Mouse (Mus musculus) lung, embryonic 15.5 days (tissue): ENCODE measurements around the gene Tbc1d9b. TPM values are rescaled to one million over a fixed set of nuclear protein-coding genes. Genes with fewer than 3 reads are reported as not detected.

Source experiments
- ATAC-seq: fragments of 200-750 bp; cut with Nextera tagmentation; 2 replicates; pipeline ENCODE4 v1.8.0; 2017; ENCODE audit warnings: moderate number of reproducible peaks, borderline replicate concordance; ENCODE audit not compliant: low FRiP score, low TSS enrichment; ENCODE audit errors: extremely low read depth
- H3K27ac ChIP-seq: fragments of 300-500 bp; sonication (generic); 2 replicates; pipeline ENCODE4 v1.5.1; 2015; ENCODE audit warnings: moderate library complexity, mild to moderate bottlenecking, inconsistent platforms
- H3K27me3 ChIP-seq: fragments of 300-500 bp; sonication (generic); 2 replicates; pipeline ENCODE4 v1.6.1; 2015; ENCODE audit warnings: inconsistent platforms
- H3K36me3 ChIP-seq: fragments of 300-500 bp; sonication (generic); 2 replicates; pipeline ENCODE4 v1.6.1; 2015; ENCODE audit warnings: inconsistent platforms
- H3K4me1 ChIP-seq: fragments of 300-500 bp; sonication (generic); 2 replicates; pipeline ENCODE4 v1.6.1; 2015; ENCODE audit warnings: inconsistent platforms
- H3K4me2 ChIP-seq: fragments of 300-500 bp; sonication (generic); 2 replicates; pipeline ENCODE4 v1.6.1; 2015; ENCODE audit warnings: inconsistent platforms, mild to moderate bottlenecking, moderate library complexity
- H3K4me3 ChIP-seq: fragments of 300-500 bp; sonication (generic); 2 replicates; pipeline ENCODE4 v1.5.1; 2015; ENCODE audit warnings: mild to moderate bottlenecking, inconsistent platforms
- H3K9ac ChIP-seq: fragments of 300-500 bp; sonication (generic); 2 replicates; pipeline ENCODE4 v1.6.1; 2015; ENCODE audit warnings: inconsistent platforms
- H3K9me3 ChIP-seq: fragments of 300-500 bp; sonication (generic); 2 replicates; pipeline ENCODE4 v1.6.1; 2016; ENCODE audit warnings: inconsistent platforms
- WGBS: fragments of 180-500 bp; shearing (Covaris S2); methylation state at CpG from one replicate; pipeline ENCODE4 v1.1.7; 2015; 5-methylcytosine and 5-hydroxymethylcytosine counted together
- polyA plus RNA-seq: library from polyadenylated mRNA; unstranded; fragments of >200 nt; fragmentation: Nextera tagmentation; extraction: Ambion mirVana; gene quantifications from 2 replicates; pipeline ENCODE4 v1.2.1, GENCODE M21; 2015

Gene Tbc1d9b
- polyA plus RNA-seq, 1 experiment from 2014 or later = 46.5 TPM

DNA sequence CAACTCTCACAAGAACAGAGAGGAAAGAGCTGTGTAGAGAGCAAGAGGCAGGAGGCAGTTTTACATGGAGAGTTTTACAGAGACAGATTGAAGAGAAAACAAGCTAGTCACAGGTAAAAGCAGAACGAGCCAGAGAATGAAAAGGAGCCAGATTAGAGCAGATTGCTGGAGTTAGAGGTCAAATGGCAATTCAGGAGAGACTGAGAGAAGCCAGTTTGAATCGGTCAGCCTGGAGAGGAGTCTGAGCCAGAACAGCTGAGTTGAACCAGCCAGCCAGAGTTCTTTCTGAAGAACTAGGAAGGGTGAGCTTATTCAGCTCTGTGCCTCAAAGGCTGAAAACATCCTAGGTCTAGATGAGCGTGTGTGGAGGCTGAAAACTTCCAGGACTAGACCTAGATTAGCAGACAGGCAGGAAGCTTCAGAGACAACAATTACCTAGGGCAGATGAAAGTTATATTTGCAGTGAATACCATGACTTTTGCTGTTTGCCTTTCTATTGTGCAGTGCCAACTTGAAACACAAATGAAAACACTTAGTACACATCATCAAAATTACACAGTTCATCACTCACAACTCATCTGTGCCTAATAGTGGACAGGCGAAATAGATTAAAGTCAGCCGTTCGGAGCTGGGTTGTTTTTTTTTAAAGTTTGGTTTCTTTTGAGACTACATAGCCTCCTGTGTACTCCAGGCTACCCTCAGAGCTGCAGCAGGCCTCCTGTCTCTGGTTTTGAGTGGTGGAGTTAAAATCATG, 49.5 kb downstream of the Tbc1d9b start:
- H3K27ac ChIP-seq = no peak overlapping the region
- no peak overlapping the region for H3K9ac ChIP-seq
- no peak for ATAC-seq
- H3K27me3 ChIP-seq = no peaks in the 10 kb centered on the region
- no peak overlapping the region for H3K4me3 ChIP-seq
- 0 out of 2 replicates have a peak, but pooled peaks cover 4% of the 10 kb centered on the region for H3K36me3 ChIP-seq
- H3K4me2 ChIP-seq = no peak overlapping the region
- peaks cover 6% of the 10 kb centered on the region for H3K4me1 ChIP-seq
- 64% methylated on average over 6 of the region's 6 CpGs for WGBS
- H3K9me3 ChIP-seq = no peaks in the 10 kb centered on the region

DNA sequence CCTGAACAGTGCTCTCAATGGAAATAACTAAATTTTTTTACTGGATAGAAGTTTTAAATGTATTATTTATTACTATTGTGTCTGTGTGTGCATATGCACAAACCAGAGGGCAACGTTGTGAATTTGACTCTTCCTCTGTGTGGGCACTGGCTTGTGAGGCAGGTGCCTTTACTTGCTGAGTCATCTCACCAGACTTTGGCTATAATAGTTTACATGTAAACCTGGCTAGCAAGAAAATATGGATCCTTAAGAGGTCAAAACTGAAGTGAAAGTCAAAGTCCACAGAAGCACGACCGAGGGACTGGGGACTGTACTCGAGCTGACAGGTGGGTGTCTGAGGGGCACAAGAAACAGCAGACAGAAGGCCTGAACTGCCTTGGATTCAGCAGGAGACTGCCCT, 51.5 kb downstream of the Tbc1d9b start:
- Histone ChIP-seq H3K4me3 (no peak overlapping the region), H3K4me2 (no peak overlapping the region), H3K27ac (no peak overlapping the region), H3K9ac (no peak overlapping the region), H3K4me1 (no peaks in the 10 kb centered on the region), H3K36me3 (0 out of 2 replicates have a peak, but pooled peaks cover 4% of the 10 kb centered on the region), H3K9me3 (no peaks in the 10 kb centered on the region), H3K27me3 (no peaks in the 10 kb centered on the region)
- 81% methylated on average over 4 of the region's 4 CpGs for WGBS
- no peak for ATAC-seq

DNA sequence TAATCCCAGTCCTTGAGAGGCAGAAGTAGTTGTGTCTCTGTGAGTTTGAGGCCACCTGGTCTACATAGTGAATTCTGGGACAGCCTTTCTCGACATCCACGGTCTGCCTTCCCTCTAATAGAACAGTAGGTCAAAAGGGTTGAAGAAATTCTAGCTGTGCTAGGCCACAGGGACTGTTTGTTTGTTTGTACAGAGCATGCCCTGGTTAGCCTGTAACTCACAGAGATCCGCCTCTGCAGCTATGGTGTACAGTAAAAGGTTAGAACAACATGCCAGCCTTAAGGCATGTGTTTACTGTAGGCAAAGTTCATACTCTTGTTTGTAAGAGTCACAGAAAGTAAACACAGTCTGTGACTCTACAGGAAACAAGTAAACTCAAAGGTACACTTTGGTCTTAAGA, 53.6 kb downstream of the Tbc1d9b start:
- no peak overlapping the region for H3K4me3 ChIP-seq
- WGBS = 65% methylated on average over 3 of the region's 3 CpGs
- no peaks in the 10 kb centered on the region for H3K27me3 ChIP-seq
- no peaks in the 10 kb centered on the region for H3K9me3 ChIP-seq
- no peaks in the 10 kb centered on the region for H3K36me3 ChIP-seq
- H3K4me1 ChIP-seq = no peaks in the 10 kb centered on the region
- no peak overlapping the region for H3K4me2 ChIP-seq
- H3K27ac ChIP-seq = no peak overlapping the region
- H3K9ac ChIP-seq = no peak overlapping the region
- ATAC-seq = no peak

DNA sequence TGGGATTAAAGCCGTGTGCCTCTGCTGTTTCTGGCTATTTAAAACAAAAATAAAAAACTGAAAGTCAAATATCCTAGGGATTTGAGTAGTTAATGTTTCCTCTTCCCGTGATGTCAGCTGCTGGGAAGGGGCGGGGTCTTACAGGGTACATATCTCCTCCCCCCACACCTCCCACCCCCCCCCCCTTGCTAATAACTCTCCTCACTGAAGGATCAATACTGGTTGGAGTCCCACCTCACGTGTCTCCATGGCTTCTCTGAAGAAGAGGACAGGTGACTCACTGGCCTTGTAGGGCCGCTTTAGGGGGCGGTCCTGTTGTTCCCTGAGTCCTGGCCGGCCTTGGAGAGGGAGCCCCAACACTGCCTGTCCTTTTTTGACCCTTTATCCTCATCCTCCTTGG, 57.5 kb downstream of the Tbc1d9b start:
- Histone ChIP-seq H3K9me3 (no peaks in the 10 kb centered on the region), H3K4me2 (no peak overlapping the region), H3K36me3 (no peaks in the 10 kb centered on the region), H3K27ac (no peak overlapping the region), H3K9ac (no peak overlapping the region), H3K4me1 (no peaks in the 10 kb centered on the region), H3K4me3 (no peak overlapping the region), H3K27me3 (no peaks in the 10 kb centered on the region)
- ATAC-seq = no peak
- WGBS = 62% methylated on average over 7 of the region's 7 CpGs

DNA sequence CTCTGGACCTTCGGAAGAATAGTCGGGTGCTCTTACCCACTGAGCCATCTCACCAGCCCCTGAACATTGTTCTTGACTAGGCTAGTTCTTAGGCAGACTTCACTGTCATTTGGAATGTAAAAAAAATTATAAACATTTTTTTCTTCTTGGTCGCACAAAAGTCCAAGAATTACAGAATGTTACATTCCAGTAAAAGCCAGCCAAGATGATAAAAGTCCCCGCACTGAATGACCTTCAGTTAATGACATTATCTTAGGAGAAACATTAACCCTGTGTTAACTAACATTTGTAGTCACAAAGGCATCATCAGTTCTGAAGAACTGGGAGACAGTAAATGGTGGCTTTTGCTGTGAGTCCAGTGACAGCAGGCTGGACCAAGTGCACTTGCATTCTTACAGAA, 59.2 kb downstream of the Tbc1d9b start:
- 64% methylated on average over 4 of the region's 4 CpGs for WGBS
- Histone ChIP-seq H3K4me1 (no peaks in the 10 kb centered on the region), H3K36me3 (no peaks in the 10 kb centered on the region), H3K27me3 (no peaks in the 10 kb centered on the region), H3K4me3 (no peak overlapping the region), H3K27ac (no peak overlapping the region), H3K9me3 (no peaks in the 10 kb centered on the region), H3K4me2 (no peak overlapping the region), H3K9ac (no peak overlapping the region)
- ATAC-seq = no peak

DNA sequence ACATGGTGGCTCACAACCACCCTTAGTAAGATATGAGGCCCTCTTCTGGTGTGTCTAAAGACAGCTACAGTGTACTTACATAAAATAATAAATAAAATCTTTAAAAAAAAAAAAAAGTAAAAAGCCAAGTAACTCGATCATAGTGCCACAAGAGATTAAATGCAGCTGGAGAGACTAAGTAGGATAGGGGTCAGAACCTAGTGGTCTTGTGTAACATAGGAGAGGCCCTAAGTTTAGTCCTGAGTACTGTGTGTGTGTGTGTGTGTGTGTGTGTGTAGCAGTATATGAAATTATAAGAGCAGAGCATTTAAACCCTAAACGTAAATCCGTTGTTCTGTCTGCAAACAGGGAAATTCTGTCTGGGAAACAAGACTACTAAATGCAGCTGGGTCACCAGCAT, 61.1 kb downstream of the Tbc1d9b start:
- WGBS = 70% methylated on average over 3 of the region's 3 CpGs
- ATAC-seq = no peak
- Histone ChIP-seq H3K9me3 (no peaks in the 10 kb centered on the region), H3K4me1 (no peaks in the 10 kb centered on the region), H3K27ac (no peak overlapping the region), H3K36me3 (peaks cover 2% of the 10 kb centered on the region; the same call in 1 of the 2 replicates), H3K4me3 (no peak overlapping the region), H3K27me3 (no peaks in the 10 kb centered on the region), H3K4me2 (no peak overlapping the region), H3K9ac (no peak overlapping the region)

DNA sequence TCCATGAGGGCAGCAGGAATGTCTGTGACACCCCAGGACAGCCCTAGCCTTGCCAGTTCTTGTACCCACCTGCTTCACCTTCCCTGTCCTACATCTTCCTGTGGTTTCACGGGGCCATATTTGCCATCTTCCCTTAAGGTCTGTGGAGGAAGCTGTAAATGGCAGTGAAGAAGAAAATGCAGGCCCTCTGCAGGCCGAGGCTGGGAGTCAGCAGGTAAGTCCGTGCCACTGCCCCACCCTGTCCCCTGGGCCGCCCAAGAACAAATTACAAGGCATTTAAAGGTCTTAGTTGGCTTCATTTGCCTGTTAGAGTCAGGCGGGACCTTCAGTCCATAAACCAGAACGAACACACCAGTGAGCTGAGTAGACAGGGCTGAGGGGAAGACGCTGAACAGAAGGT, 62.9 kb downstream of the Tbc1d9b start:
- H3K27me3 ChIP-seq = no peaks in the 10 kb centered on the region
- no peak overlapping the region for H3K9ac ChIP-seq
- WGBS = 77% methylated on average over 7 of the region's 7 CpGs
- H3K4me1 ChIP-seq = no peaks in the 10 kb centered on the region
- no peak for ATAC-seq
- no peak overlapping the region for H3K27ac ChIP-seq
- H3K4me2 ChIP-seq = no peak overlapping the region
- H3K36me3 ChIP-seq = peaks cover 16% of the 10 kb centered on the region
- no peak overlapping the region for H3K4me3 ChIP-seq
- no peaks in the 10 kb centered on the region for H3K9me3 ChIP-seq

DNA sequence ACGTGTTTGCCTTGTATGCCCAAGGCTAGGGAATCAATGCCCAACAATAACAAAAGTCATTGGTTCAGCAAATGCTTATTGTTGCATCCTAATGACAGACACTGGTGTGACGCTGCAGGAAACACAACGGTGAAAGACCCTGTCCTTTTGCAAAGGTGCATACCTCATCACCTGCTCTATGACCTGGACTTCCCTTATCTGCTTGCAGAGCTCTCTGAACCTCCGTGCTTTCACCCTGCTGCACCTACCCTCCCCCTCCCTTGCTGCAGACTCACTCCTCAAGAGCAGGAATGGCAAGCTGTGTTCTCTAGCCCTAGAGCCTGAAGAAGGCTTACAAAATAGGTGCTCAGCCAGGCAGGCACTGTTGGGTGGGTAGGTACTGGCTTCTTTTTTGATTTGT, 63.6 kb downstream of the Tbc1d9b start:
- 56% methylated on average over 4 of the region's 4 CpGs for WGBS
- ATAC-seq = no peak
- H3K4me2 ChIP-seq = no peak overlapping the region
- H3K4me1 ChIP-seq = no peaks in the 10 kb centered on the region
- H3K36me3 ChIP-seq = peaks cover 23% of the 10 kb centered on the region
- no peaks in the 10 kb centered on the region for H3K9me3 ChIP-seq
- no peaks in the 10 kb centered on the region for H3K27me3 ChIP-seq
- no peak overlapping the region for H3K4me3 ChIP-seq
- no peak overlapping the region for H3K9ac ChIP-seq
- H3K27ac ChIP-seq = no peak overlapping the region

DNA sequence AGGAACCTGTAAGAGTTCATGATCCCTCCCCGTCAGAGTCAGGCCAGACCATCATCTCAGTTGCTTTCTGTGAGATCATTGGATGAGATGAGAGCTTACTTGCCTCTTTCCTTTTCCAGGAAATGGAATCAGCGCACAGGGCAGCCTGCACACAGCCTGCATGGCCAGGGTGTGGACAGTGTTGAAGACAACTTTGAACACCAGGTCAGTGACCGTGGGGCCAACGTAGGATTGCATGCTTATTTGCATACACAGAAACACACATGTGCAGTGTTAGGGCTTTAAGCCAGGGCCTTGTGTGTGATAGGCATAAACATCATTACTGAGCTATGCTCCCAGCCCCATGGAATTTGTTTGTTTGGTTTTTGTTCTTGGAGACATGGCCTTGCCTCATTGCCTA, 66.3 kb downstream of the Tbc1d9b start:
- 84% methylated on average over 4 of the region's 4 CpGs for WGBS
- Histone ChIP-seq H3K36me3 (peaks cover 50% of the 10 kb centered on the region), H3K4me2 (no peak overlapping the region)

DNA sequence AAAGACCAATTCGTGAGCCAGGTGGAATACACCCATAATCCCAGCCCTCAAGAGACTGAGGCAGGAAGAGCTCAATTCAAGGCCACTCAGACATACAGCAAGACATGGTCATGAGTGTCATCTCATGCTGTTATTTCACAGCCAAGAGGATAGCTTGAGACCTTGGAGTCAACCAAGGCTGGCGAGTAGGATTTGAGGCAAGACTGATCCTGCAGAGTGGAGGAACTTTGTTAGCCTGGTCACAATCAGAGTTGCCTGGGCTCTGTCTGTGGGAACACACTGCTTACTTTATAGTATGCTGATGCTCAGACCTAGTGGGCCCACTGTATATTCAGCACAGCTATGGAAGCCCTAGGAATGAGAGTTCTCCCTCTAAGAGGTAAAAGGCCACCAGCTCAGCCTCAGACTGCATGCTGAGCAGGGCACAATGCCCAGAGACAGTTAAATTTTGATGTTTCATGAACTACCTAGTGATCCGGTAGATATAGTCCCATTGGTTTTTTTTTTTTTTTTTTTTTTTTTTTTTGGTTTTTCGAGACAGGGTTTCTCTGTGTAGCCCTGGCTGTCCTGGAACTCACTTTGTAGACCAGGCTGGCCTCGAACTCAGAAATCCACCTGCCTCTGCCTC, 67.1 kb downstream of the Tbc1d9b start:
- Histone ChIP-seq H3K4me3 (no peak overlapping the region), H3K4me1 (no peaks in the 10 kb centered on the region), H3K36me3 (peaks cover 59% of the 10 kb centered on the region), H3K4me2 (no peak overlapping the region), H3K27ac (no peak overlapping the region), H3K27me3 (no peaks in the 10 kb centered on the region), H3K9ac (no peak overlapping the region), H3K9me3 (no peaks in the 10 kb centered on the region)
- no peak for ATAC-seq
- WGBS = 85% methylated on average over 4 of the region's 5 CpGs

More for the DNA sequence above, 66.3 kb downstream of the Tbc1d9b start:
- no peak for ATAC-seq
- Histone ChIP-seq H3K4me1 (no peaks in the 10 kb centered on the region), H3K9me3 (no peaks in the 10 kb centered on the region), H3K4me3 (no peak overlapping the region), H3K27me3 (no peaks in the 10 kb centered on the region), H3K9ac (no peak overlapping the region), H3K27ac (no peak overlapping the region)

DNA sequence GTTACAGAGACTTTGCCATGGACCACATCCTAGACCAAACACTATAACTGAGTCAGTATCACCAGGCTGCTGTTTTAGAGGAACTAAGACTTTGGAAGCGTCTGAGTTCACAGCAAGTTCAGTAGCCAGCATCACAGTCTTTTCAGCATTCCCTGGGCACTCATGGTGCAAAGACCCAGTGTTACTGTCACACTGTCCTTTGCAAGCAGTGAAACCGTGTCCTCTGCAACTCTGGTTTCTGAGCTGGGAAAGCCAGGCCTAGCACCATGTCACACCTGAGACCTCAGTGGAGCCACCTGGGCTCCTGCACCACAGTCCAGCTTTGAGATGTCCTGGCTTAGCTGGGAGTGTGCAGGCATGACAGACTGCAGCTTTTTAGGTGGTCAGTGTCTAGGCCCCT, 67.7 kb downstream of the Tbc1d9b start:
- Histone ChIP-seq H3K4me3 (no peak overlapping the region), H3K27me3 (no peaks in the 10 kb centered on the region), H3K27ac (no peak overlapping the region), H3K4me2 (no peak overlapping the region), H3K4me1 (no peaks in the 10 kb centered on the region), H3K9me3 (no peaks in the 10 kb centered on the region), H3K9ac (no peak overlapping the region), H3K36me3 (peaks cover 63% of the 10 kb centered on the region)
- 89% methylated on average over 2 of the region's 2 CpGs for WGBS
- ATAC-seq = no peak

DNA sequence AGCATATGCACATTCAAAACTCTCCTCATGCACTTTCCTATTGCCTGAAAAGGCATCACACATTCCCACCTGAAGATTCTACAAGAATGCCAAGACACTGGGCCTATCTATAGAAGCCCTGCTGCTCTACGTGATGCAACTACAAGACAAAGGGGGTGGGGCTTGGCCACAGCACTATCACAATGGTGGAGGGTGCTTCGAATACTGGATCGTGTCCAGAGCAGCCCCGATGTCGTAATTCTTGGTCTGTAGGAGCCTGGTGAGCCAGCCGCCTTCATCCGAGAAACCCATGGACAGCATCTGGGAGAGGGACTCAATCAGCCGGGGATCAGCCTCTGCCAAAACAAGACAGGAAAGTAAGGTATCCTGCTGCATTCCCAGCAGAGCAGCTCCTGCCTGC, 69.4 kb downstream of the Tbc1d9b start:
- Histone ChIP-seq H3K9ac (no peak overlapping the region), H3K4me2 (no peak overlapping the region), H3K27ac (0 out of 2 replicates have a peak overlapping the region, but pooled peaks have one; percentile 29), H3K9me3 (no peaks in the 10 kb centered on the region), H3K27me3 (no peaks in the 10 kb centered on the region), H3K4me1 (no peaks in the 10 kb centered on the region), H3K36me3 (peaks cover 80% of the 10 kb centered on the region), H3K4me3 (no peak overlapping the region)
- WGBS = 55% methylated on average over 8 of the region's 8 CpGs
- peak; percentile 66; the same call in 1 of the 2 replicates for ATAC-seq
